Mouse (Mus musculus) hindbrain, embryonic 13.5 days (tissue): ENCODE data around the gene Pdpn. TPM values are rescaled to one million over a fixed set of nuclear protein-coding genes. Genes with fewer than 3 reads are reported as not detected.

ENCODE experiments used
- ATAC-seq: fragments of 200-750 bp; cut with Nextera tagmentation; 2 replicates; pipeline ENCODE4 v1.8.0; 2017; ENCODE audit warnings: moderate TSS enrichment; ENCODE audit not compliant: low FRiP score
- H3K27ac ChIP-seq: fragments of 300-500 bp; sonication (generic); 2 replicates; pipeline ENCODE4 v1.5.1; 2015; ENCODE audit warnings: inconsistent platforms, mild to moderate bottlenecking, moderate library complexity
- H3K27me3 ChIP-seq: fragments of 300-500 bp; sonication (generic); 2 replicates; pipeline ENCODE4 v1.6.1; 2015; ENCODE audit warnings: mild to moderate bottlenecking, inconsistent platforms
- H3K36me3 ChIP-seq: fragments of 300-500 bp; sonication (generic); 2 replicates; pipeline ENCODE4 v1.6.1; 2015; ENCODE audit warnings: mild to moderate bottlenecking, inconsistent platforms
- H3K4me1 ChIP-seq: fragments of 300-500 bp; sonication (generic); replicated peaks from 2 replicates; pipeline ENCODE4 v1.6.1; 2015; ENCODE audit warnings: inconsistent platforms
- H3K4me2 ChIP-seq: fragments of 300-500 bp; sonication (generic); 2 replicates; pipeline ENCODE4 v1.6.1; 2015; ENCODE audit warnings: inconsistent platforms, mild to moderate bottlenecking, moderate library complexity
- H3K4me3 ChIP-seq: fragments of 300-500 bp; sonication (generic); 2 replicates; pipeline ENCODE4 v1.5.1; 2015; ENCODE audit warnings: mild to moderate bottlenecking, inconsistent platforms
- H3K9ac ChIP-seq: fragments of 300-500 bp; sonication (generic); 2 replicates; pipeline ENCODE4 v1.6.1; 2015; ENCODE audit warnings: mild to moderate bottlenecking, inconsistent platforms
- H3K9me3 ChIP-seq: fragments of 300-500 bp; sonication (generic); 2 replicates; pipeline ENCODE4 v1.6.1; 2016; ENCODE audit warnings: inconsistent platforms
- WGBS: fragments of 180-500 bp; shearing (Covaris S2); methylation state at CpG from one replicate; pipeline ENCODE4 v1.1.7; 2015; 5-methylcytosine and 5-hydroxymethylcytosine counted together
- polyA plus RNA-seq: library from polyadenylated mRNA; unstranded; fragments of >200 nt; fragmentation: Nextera tagmentation; extraction: Ambion mirVana; gene quantifications from 2 replicates; pipeline ENCODE4 v1.2.1, GENCODE M21; 2015

Gene Pdpn
- polyA plus RNA-seq, 1 experiment from 2014 or later = 77.9 TPM

- H3K4me1 ChIP-seq = peaks cover 13% of the 10 kb centered on the region
- no peaks in the 10 kb centered on the region for H3K36me3 ChIP-seq
- 10% methylated on average over 9 of the region's 11 CpGs for WGBS
- H3K9me3 ChIP-seq = no peaks in the 10 kb centered on the region
- H3K4me2 ChIP-seq = peak overlapping the region; percentile 58
- 0 out of 2 replicates have a peak overlapping the region, but pooled peaks have one; percentile 21 for H3K9ac ChIP-seq
- H3K27me3 ChIP-seq = no peaks in the 10 kb centered on the region
- peak overlapping the region; percentile 75; the same call in 1 of the 2 replicates for H3K27ac ChIP-seq
- ATAC-seq = no peak; the same call in 1 of the 2 replicates
- no peak overlapping the region; the same call in 1 of the 2 replicates for H3K4me3 ChIP-seq
Observed at GRCm38 (mm10) chr4:143324176-143324924, 25.0 kb upstream of the Pdpn start.

- no peak for ATAC-seq
- H3K4me1 ChIP-seq = no peaks in the 10 kb centered on the region
- no peak overlapping the region for H3K4me3 ChIP-seq
- WGBS = 83% methylated on average over 6 of the region's 6 CpGs
- H3K4me2 ChIP-seq = no peak overlapping the region
- H3K9ac ChIP-seq = no peak overlapping the region
- H3K27me3 ChIP-seq = no peaks in the 10 kb centered on the region
- H3K27ac ChIP-seq = no peak overlapping the region
- H3K9me3 ChIP-seq = no peaks in the 10 kb centered on the region
- H3K36me3 ChIP-seq = no peaks in the 10 kb centered on the region
Observed at GRCm38 (mm10) chr4:143313299-143313698, 13.9 kb upstream of the Pdpn start.

- Histone ChIP-seq H3K4me2 (no peak overlapping the region), H3K36me3 (no peaks in the 10 kb centered on the region), H3K9me3 (no peaks in the 10 kb centered on the region), H3K27me3 (no peaks in the 10 kb centered on the region), H3K4me1 (peaks cover 2% of the 10 kb centered on the region; the same call in 1 of the 2 replicates), H3K9ac (no peak overlapping the region), H3K4me3 (no peak overlapping the region), H3K27ac (no peak overlapping the region)
- no peak for ATAC-seq
- 53% methylated on average over 2 of the region's 2 CpGs for WGBS
Observed at GRCm38 (mm10) chr4:143311341-143311740, 12.0 kb upstream of the Pdpn start.

- no peak overlapping the region for H3K9ac ChIP-seq
- peaks cover 6% of the 10 kb centered on the region; the same call in 1 of the 2 replicates for H3K4me1 ChIP-seq
- H3K4me2 ChIP-seq = no peak overlapping the region
- 63% methylated on average over 5 of the region's 5 CpGs for WGBS
- H3K27ac ChIP-seq = no peak overlapping the region
- no peaks in the 10 kb centered on the region for H3K9me3 ChIP-seq
- peak; percentile 33; the same call in 1 of the 2 replicates for ATAC-seq
- no peak overlapping the region for H3K4me3 ChIP-seq
- H3K27me3 ChIP-seq = no peaks in the 10 kb centered on the region
- H3K36me3 ChIP-seq = no peaks in the 10 kb centered on the region
Observed at GRCm38 (mm10) chr4:143305987-143306772, 6.8 kb upstream of the Pdpn start.

GRCm38 (mm10) chr4:143305031-143305430 is 5.7 kb upstream of the Pdpn start:
- Histone ChIP-seq H3K4me2 (no peak overlapping the region), H3K9me3 (no peaks in the 10 kb centered on the region), H3K27me3 (no peaks in the 10 kb centered on the region), H3K36me3 (no peaks in the 10 kb centered on the region), H3K4me1 (peaks cover 10% of the 10 kb centered on the region), H3K27ac (no peak overlapping the region), H3K4me3 (no peak overlapping the region), H3K9ac (no peak overlapping the region)
- WGBS = 97% methylated on average over 4 of the region's 4 CpGs
- no peak for ATAC-seq

- no peaks in the 10 kb centered on the region for H3K36me3 ChIP-seq
- no peak overlapping the region for H3K4me3 ChIP-seq
- H3K9me3 ChIP-seq = no peaks in the 10 kb centered on the region
- no peak overlapping the region for H3K27ac ChIP-seq
- no peak overlapping the region for H3K9ac ChIP-seq
- ATAC-seq = no peak
- H3K27me3 ChIP-seq = no peaks in the 10 kb centered on the region; the same call in 1 of the 2 replicates
- WGBS = 45% methylated on average over 11 of the region's 11 CpGs
- peaks cover 34% of the 10 kb centered on the region for H3K4me1 ChIP-seq
- H3K4me2 ChIP-seq = no peak overlapping the region
Observed at GRCm38 (mm10) chr4:143302279-143302890, 3.0 kb upstream of the Pdpn start.

- Histone ChIP-seq H3K9me3 (no peaks in the 10 kb centered on the region), H3K4me3 (no peak overlapping the region), H3K9ac (no peak overlapping the region), H3K27ac (no peak overlapping the region), H3K4me1 (peaks cover 39% of the 10 kb centered on the region), H3K4me2 (no peak overlapping the region), H3K27me3 (no peaks in the 10 kb centered on the region; the same call in 1 of the 2 replicates), H3K36me3 (no peaks in the 10 kb centered on the region)
- 46% methylated on average over 4 of the region's 4 CpGs for WGBS
- ATAC-seq = no peak
Observed at GRCm38 (mm10) chr4:143301875-143302274, 2.5 kb upstream of the Pdpn start.

- Histone ChIP-seq H3K9me3 (no peaks in the 10 kb centered on the region), H3K4me3 (no peak overlapping the region), H3K4me1 (peaks cover 40% of the 10 kb centered on the region), H3K36me3 (no peaks in the 10 kb centered on the region), H3K4me2 (peak overlapping the region; percentile 23; the same call in 1 of the 2 replicates), H3K27me3 (no peaks in the 10 kb centered on the region; the same call in 1 of the 2 replicates), H3K27ac (no peak overlapping the region), H3K9ac (no peak overlapping the region)
- ATAC-seq = no peak
- 69% methylated on average over 5 of the region's 5 CpGs for WGBS
Observed at GRCm38 (mm10) chr4:143301042-143301441, 1.7 kb upstream of the Pdpn start.

GRCm38 (mm10) chr4:143300113-143300688 is 837 bp upstream of the Pdpn start:
- WGBS = 7% methylated on average over 12 of the region's 12 CpGs
- peaks cover 47% of the 10 kb centered on the region for H3K4me1 ChIP-seq

GRCm38 (mm10) chr4:143298431-143299315 is 691 bp downstream of the Pdpn start:
- H3K4me3 ChIP-seq = peak overlapping the region; percentile 42
- no peaks in the 10 kb centered on the region for H3K9me3 ChIP-seq
- no peaks in the 10 kb centered on the region; the same call in 1 of the 2 replicates for H3K36me3 ChIP-seq
- H3K4me2 ChIP-seq = peak overlapping the region; percentile 57
- WGBS = 3% methylated on average over 24 of the region's 24 CpGs
- ATAC-seq = peak; percentile 21
- H3K4me1 ChIP-seq = peaks cover 55% of the 10 kb centered on the region
- peak overlapping the region; percentile 65 for H3K9ac ChIP-seq
- no peaks in the 10 kb centered on the region; the same call in 1 of the 2 replicates for H3K27me3 ChIP-seq
- H3K27ac ChIP-seq = peak overlapping the region; percentile 66

More at GRCm38 (mm10) chr4:143300113-143300688, 837 bp upstream of the Pdpn start:
- Histone ChIP-seq H3K4me3 (peak overlapping the region; percentile 42), H3K36me3 (no peaks in the 10 kb centered on the region), H3K27ac (peak overlapping the region; percentile 18; the same call in 1 of the 2 replicates), H3K27me3 (no peaks in the 10 kb centered on the region; the same call in 1 of the 2 replicates), H3K9ac (peak overlapping the region; percentile 55), H3K9me3 (no peaks in the 10 kb centered on the region), H3K4me2 (peak overlapping the region; percentile 57)
- no peak for ATAC-seq

- peak overlapping the region; percentile 57 for H3K4me2 ChIP-seq
- peak overlapping the region; percentile 67 for H3K9ac ChIP-seq
- peaks cover 55% of the 10 kb centered on the region for H3K4me1 ChIP-seq
- ATAC-seq = peak; percentile 67
- 2% methylated on average over 12 of the region's 12 CpGs for WGBS
- peaks cover 6% of the 10 kb centered on the region for H3K36me3 ChIP-seq
- no peaks in the 10 kb centered on the region for H3K9me3 ChIP-seq
- peak overlapping the region; percentile 42 for H3K4me3 ChIP-seq
- H3K27me3 ChIP-seq = no peaks in the 10 kb centered on the region; the same call in 1 of the 2 replicates
- peak overlapping the region; percentile 80 for H3K27ac ChIP-seq
Observed at GRCm38 (mm10) chr4:143297016-143297556, 2.3 kb downstream of the Pdpn start.
